Mouse (Mus musculus) liver, embryonic 14 days (tissue): Measurements from ENCODE around the gene Olfr1420. TPM values are rescaled to one million over a fixed set of nuclear protein-coding genes. Genes with fewer than 3 reads are reported as not detected.

ENCODE experiments used
- polyA plus RNA-seq: library from polyadenylated mRNA; depleted of rRNA; stranded (reverse); fragments of >200 nt; gene quantifications from 2 replicates; pipeline ENCODE4 v1.2.3, GENCODE M21; 2012; rRNA removed

Olfr1420 gene
- not detected in 2 replicates for polyA plus RNA-seq

DNA sequence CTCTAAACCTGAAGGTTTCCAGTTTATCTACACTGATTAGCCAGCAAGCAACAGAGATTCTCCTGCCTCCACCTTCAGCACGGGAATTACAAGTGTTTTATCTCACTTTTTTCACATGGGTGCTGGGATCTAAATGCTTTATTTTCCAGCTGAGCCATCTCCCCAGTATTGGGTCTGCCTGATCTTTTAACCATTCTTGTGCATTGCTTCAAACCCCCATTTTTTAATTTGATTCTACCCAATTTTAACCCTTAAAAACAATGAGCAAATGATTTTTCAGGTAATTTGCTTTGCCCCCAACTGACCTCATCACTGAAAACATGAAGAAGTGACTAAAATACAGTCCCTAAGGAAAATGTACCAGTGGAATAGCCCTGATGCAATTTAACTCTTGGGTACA lies at the start of gene Olfr1420:
Gene Olfr1420 (plus strand): TSS at position 301 of the 400 bp plus-strand sequence.

DNA sequence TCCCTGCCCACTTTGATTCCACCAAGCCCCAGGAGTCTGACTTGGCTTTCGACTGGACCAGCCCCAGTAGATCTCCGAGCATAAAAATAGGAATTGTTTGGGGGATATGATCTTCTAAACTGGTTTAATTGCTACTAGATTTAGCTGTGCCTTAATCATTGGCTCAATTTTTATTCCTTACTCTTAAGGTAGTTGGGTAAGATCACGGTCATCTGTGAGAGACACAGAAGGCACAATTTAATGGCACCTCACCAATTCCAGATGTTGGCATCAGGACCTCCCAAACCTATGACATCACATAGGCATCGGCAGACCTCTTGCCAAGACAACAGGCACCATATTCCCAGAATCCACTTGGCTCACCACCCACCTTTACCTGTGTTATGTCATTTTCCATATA lies 47.2 kb upstream of the Olfr1420 start, which contains the start of gene Olfr1417:
Gene Olfr1417 (minus strand): TSS at position 101 of the 400 bp plus-strand sequence.

DNA sequence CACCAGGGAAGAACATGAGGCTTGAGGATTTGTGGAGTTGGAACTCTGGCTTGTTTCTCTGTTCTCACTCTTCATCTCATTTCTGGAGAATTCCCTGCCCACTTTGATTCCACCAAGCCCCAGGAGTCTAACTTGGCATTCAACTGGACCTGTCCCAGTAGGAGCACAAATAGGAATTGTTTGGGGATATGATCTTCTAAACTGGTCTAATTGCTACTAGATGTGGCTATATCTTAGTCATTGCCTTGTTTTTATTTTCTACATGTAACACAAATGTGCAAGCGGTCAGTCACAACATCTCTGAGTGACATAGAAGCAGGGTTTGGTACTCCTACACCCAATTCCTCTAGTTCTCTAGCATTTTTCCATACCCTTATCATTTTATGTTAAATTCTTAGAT lies 25.4 kb upstream of the Olfr1420 start, which contains the start of gene Olfr1418:
Gene Olfr1418 (minus strand): TSS at position 101 of the 400 bp plus-strand sequence.

DNA sequence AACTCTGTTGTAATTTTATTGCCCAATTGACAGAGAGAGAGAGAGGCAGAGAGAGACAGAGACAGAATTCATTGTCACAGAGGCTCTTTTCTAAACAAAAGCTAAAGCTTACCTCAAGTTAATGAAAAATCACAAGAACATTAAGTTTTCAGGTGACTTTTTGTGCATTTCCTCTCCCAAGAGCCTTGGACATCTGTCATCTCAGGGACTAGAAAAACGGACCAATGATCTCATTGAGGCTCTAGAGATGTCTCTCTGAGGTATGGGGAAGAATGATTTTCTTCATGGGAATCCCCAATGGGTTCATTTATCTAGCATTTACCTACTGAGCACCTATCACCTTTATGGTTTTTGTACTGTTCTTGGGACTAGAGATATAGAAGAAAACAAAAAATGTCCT lies 11.4 kb upstream of the Olfr1420 start, which contains the start of gene Olfr1419:
Gene Olfr1419 (minus strand): TSS at position 101 of the 400 bp plus-strand sequence.

DNA sequence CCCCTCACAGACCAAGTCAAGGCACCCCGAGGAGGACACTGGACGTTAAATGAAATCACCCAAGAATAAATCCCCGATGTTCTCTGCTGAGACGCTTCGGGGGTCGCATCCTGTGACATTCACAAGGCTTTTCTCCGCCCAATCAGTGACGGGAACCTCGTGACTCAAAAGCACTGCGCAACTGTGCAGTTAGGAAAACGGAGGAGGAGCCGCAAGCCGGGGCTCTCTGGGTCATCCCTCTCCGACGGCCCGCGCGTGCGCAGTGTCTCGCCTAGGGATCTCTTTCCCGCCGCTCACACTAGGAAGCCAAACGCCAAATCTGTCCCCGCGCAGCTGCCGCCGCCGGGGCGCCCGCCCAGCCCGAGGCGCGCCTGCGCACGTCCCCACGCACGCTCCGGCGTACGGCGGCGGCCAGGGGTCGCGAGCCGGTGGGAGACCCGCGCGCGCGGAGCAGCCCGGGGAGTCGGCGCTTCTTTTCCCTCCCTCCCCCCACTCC lies 25.7 kb downstream of the Olfr1420 start, which contains the start of gene Patl1:
Gene Patl1 (plus strand): TSS at position 363 of the 496 bp plus-strand sequence.

Other genes starting within 250 kb of the Olfr1420 start
- 11.5 and 18.1 TPM in 2 replicates for gene Ms4a3, start 245.7 kb upstream of the Olfr1420 start, polyA plus RNA-seq
- gene Oosp2, start 226.0 kb upstream of the Olfr1420 start, polyA plus RNA-seq, result 0.07 and 0.08 TPM in 2 replicates
- gene Oosp1, start 195.4 kb upstream of the Olfr1420 start, polyA plus RNA-seq, result 0.07 and 0.09 TPM in 2 replicates
- not detected in 2 replicates for gene Oosp3, start 189.5 kb upstream of the Olfr1420 start, polyA plus RNA-seq
- 0.02 and 0.03 TPM in 2 replicates for gene Gif, start 139.0 kb upstream of the Olfr1420 start, polyA plus RNA-seq
- 30.4 and 31.5 TPM in 2 replicates for gene Mrpl16, start 116.2 kb upstream of the Olfr1420 start, polyA plus RNA-seq
- gene Stx3, start 67.2 kb upstream of the Olfr1420 start, polyA plus RNA-seq, result 0.71 and 0.75 TPM in 2 replicates
- gene Olfr1417, start 47.3 kb upstream of the Olfr1420 start, polyA plus RNA-seq, result not detected in 2 replicates
- gene Olfr1418, start 25.5 kb upstream of the Olfr1420 start, polyA plus RNA-seq, result not detected in 2 replicates
- not detected in 2 replicates for gene Olfr1419, start 11.5 kb upstream of the Olfr1420 start, polyA plus RNA-seq
- 6.5 and 9.5 TPM in 2 replicates for gene Patl1, start 25.8 kb downstream of the Olfr1420 start, polyA plus RNA-seq
- 11.2 and 12.4 TPM in 2 replicates for gene Osbp, start 79.4 kb downstream of the Olfr1420 start, polyA plus RNA-seq
- gene Olfr1423, start 154.8 kb downstream of the Olfr1420 start, polyA plus RNA-seq, result not detected in 2 replicates
- gene Olfr1424, start 176.1 kb downstream of the Olfr1420 start, polyA plus RNA-seq, result not detected in 2 replicates
- not detected in 2 replicates for gene Olfr1425, start 191.2 kb downstream of the Olfr1420 start, polyA plus RNA-seq
- not detected in 2 replicates for gene Olfr1426, start 205.4 kb downstream of the Olfr1420 start, polyA plus RNA-seq
- not detected in 2 replicates for gene Olfr1427, start 216.8 kb downstream of the Olfr1420 start, polyA plus RNA-seq
- not detected in 2 replicates for gene Olfr1428, start 229.3 kb downstream of the Olfr1420 start, polyA plus RNA-seq
- not detected in 2 replicates for gene Olfr76, start 236.6 kb downstream of the Olfr1420 start, polyA plus RNA-seq